Mouse (Mus musculus) embryonic facial prominence, embryonic 14.5 days (tissue): Measurements from ENCODE around the gene Cops4. TPM values are rescaled to one million over a fixed set of nuclear protein-coding genes. Genes with fewer than 3 reads are reported as not detected.

Source experiments
- ATAC-seq: fragments of 200-750 bp; cut with Nextera tagmentation; 2 replicates; pipeline ENCODE4 v1.8.0; 2017; ENCODE audit warnings: low read depth, moderate number of reproducible peaks, moderate TSS enrichment
- DNase-seq: peaks from one replicate; pipeline ENCODE4 v3.0.0-alpha.2; 2015; ENCODE audit warnings: low spot score
- H3K27ac ChIP-seq: fragments of 300-500 bp; sonication (generic); replicated peaks from 2 replicates; pipeline ENCODE4 v1.5.1; 2014; ENCODE audit warnings: low read depth, mild to moderate bottlenecking, low read length, moderate library complexity
- H3K27me3 ChIP-seq: fragments of 300-500 bp; sonication (generic); replicated peaks from 2 replicates; pipeline ENCODE4 v1.6.1; 2014; ENCODE audit warnings: low read length; ENCODE audit not compliant: control insufficient read depth, insufficient read depth
- H3K36me3 ChIP-seq: fragments of 300-500 bp; sonication (generic); 2 replicates; pipeline ENCODE4 v1.6.1; 2014; ENCODE audit warnings: low read length, mixed read lengths; ENCODE audit not compliant: control insufficient read depth, insufficient read depth
- H3K4me1 ChIP-seq: fragments of 300-500 bp; sonication (generic); 2 replicates; pipeline ENCODE4 v1.6.1; 2014; ENCODE audit warnings: antibody characterized with exemption, low read length; ENCODE audit not compliant: control insufficient read depth, insufficient read depth
- H3K4me2 ChIP-seq: fragments of 300-500 bp; sonication (generic); 2 replicates; pipeline ENCODE4 v1.6.1; 2014; ENCODE audit warnings: low read depth, mild to moderate bottlenecking, low read length, moderate library complexity, mixed read lengths
- H3K4me3 ChIP-seq: fragments of 300-500 bp; sonication (generic); 2 replicates; pipeline ENCODE4 v1.5.1; 2014; ENCODE audit warnings: low read depth, mild to moderate bottlenecking, low read length
- H3K9ac ChIP-seq: fragments of 300-500 bp; sonication (generic); 2 replicates; pipeline ENCODE4 v1.6.1; 2014; ENCODE audit warnings: low read depth, mild to moderate bottlenecking, low read length, moderate library complexity, mixed read lengths
- H3K9me3 ChIP-seq: fragments of 300-500 bp; sonication (generic); 2 replicates; pipeline ENCODE4 v1.6.1; 2016; ENCODE audit warnings: low read length; ENCODE audit not compliant: control insufficient read depth
- WGBS: fragments of 180-500 bp; shearing (Covaris S2); extraction: QIAGEN DNeasy Blood & Tissue Kit; methylation state at CpG from one replicate; pipeline ENCODE4 v1.1.7; 2014; 5-methylcytosine and 5-hydroxymethylcytosine counted together
- polyA plus RNA-seq: library from polyadenylated mRNA; unstranded; fragments of >200 nt; fragmentation: Nextera tagmentation; extraction: Ambion mirVana; gene quantifications from 2 replicates; pipeline ENCODE4 v1.2.1, GENCODE M21; 2014

Cops4 gene
- polyA plus RNA-seq, 1 experiment from 2014 or later = 178 TPM

GRCm38 (mm10) chr5:100520223-100520622 lies 2.1 kb downstream of the Cops4 start:
- no peak overlapping the region for H3K27ac ChIP-seq
- peaks cover 11% of the 10 kb centered on the region; the same call in 1 of the 2 replicates for H3K4me1 ChIP-seq
- peak overlapping the region; percentile 76; the same call in 1 of the 2 replicates for H3K4me2 ChIP-seq
- peaks cover 7% of the 10 kb centered on the region; the same call in 1 of the 2 replicates for H3K36me3 ChIP-seq
- DNase-seq (no peak), ATAC-seq (no peak)
- no peaks in the 10 kb centered on the region for H3K27me3 ChIP-seq
- no peak overlapping the region for H3K4me3 ChIP-seq
- WGBS = 90% methylated on average over 2 of the region's 2 CpGs
- H3K9ac ChIP-seq = no peak overlapping the region
- H3K9me3 ChIP-seq = no peaks in the 10 kb centered on the region

DNA sequence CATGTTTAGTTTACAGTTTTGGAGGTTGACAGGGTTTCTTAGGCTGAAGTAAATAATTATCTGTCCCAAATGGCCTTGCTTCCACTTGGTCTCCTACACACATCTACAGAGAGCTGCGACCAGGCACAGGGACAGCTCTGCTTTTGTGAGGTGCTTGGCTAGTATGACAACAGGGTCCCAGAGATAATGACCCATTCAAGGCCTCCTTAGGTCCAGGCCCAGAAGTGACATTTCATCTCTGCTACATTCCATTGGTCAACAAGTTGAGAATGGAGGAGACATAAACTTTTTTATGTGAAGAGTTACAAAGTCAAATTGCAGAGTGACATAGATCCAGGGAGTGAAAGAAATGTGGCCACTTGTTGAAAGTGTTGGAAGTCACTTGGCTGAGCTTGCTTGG lies 5.2 kb downstream of the Cops4 start:
- Histone ChIP-seq H3K4me2 (no peak overlapping the region), H3K27me3 (no peaks in the 10 kb centered on the region), H3K4me1 (0 out of 2 replicates have a peak, but pooled peaks cover 6% of the 10 kb centered on the region), H3K4me3 (no peak overlapping the region), H3K27ac (no peak overlapping the region), H3K36me3 (peaks cover 18% of the 10 kb centered on the region), H3K9me3 (no peaks in the 10 kb centered on the region), H3K9ac (no peak overlapping the region)
- DNase-seq (no peak), ATAC-seq (no peak)
- 92% methylated on average over 1 of the region's 1 CpGs for WGBS

DNA sequence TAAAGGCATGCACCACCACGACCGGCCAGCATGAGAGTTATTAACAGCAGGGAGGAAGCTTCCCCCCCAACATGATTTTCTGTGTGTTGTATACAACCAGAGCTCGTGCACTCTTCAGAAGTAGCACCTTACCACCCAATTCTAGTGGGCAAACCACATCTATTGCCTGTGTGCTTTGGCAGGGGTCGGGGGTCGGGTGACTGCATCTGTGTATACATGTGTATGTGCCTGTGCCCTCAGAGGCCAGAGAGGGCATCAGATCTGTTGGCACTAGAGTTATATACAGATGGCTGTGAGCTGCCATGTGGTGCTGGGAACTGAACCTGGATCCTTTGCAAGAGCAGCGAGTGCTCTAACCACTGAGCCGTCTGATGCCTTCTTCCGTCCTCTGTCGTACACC lies 6.8 kb downstream of the Cops4 start:
- 92% methylated on average over 9 of the region's 9 CpGs for WGBS
- Histone ChIP-seq H3K36me3 (peaks cover 34% of the 10 kb centered on the region), H3K4me2 (no peak overlapping the region), H3K9ac (no peak overlapping the region), H3K4me1 (0 out of 2 replicates have a peak, but pooled peaks cover 1% of the 10 kb centered on the region), H3K4me3 (no peak overlapping the region), H3K27ac (no peak overlapping the region), H3K9me3 (no peaks in the 10 kb centered on the region), H3K27me3 (no peaks in the 10 kb centered on the region)
- DNase-seq = no peak
- ATAC-seq = no peak

- H3K4me1 ChIP-seq = no peaks in the 10 kb centered on the region
- no peak overlapping the region; the same call in 1 of the 2 replicates for H3K27ac ChIP-seq
- no peaks in the 10 kb centered on the region for H3K27me3 ChIP-seq
- H3K36me3 ChIP-seq = peaks cover 41% of the 10 kb centered on the region
- no peak for DNase-seq
- no peaks in the 10 kb centered on the region for H3K9me3 ChIP-seq
- no peak overlapping the region for H3K9ac ChIP-seq
- H3K4me3 ChIP-seq = no peak overlapping the region
- 82% methylated on average over 3 of the region's 3 CpGs for WGBS
- no peak overlapping the region for H3K4me2 ChIP-seq
- ATAC-seq = no peak
Measured at GRCm38 (mm10) chr5:100525620-100526019, 7.5 kb downstream of the Cops4 start.

- Histone ChIP-seq H3K9me3 (no peaks in the 10 kb centered on the region), H3K4me1 (no peaks in the 10 kb centered on the region), H3K36me3 (peaks cover 46% of the 10 kb centered on the region), H3K4me3 (no peak overlapping the region), H3K27ac (no peak overlapping the region; the same call in 1 of the 2 replicates), H3K9ac (no peak overlapping the region), H3K4me2 (no peak overlapping the region), H3K27me3 (no peaks in the 10 kb centered on the region)
- ATAC-seq = 0 out of 2 replicates have a peak, but pooled peaks have one; percentile 30
- WGBS = 76% methylated on average over 7 of the region's 7 CpGs
- DNase-seq = peak; percentile 27
Measured at GRCm38 (mm10) chr5:100526164-100526563, 8.1 kb downstream of the Cops4 start.

GRCm38 (mm10) chr5:100535826-100536225 lies 17.7 kb downstream of the Cops4 start:
- Histone ChIP-seq H3K9me3 (no peaks in the 10 kb centered on the region), H3K4me3 (no peak overlapping the region), H3K9ac (no peak overlapping the region), H3K4me1 (no peaks in the 10 kb centered on the region), H3K4me2 (no peak overlapping the region), H3K36me3 (peaks cover 71% of the 10 kb centered on the region), H3K27me3 (no peaks in the 10 kb centered on the region), H3K27ac (no peak overlapping the region)
- ATAC-seq = no peak
- WGBS = 83% methylated on average over 7 of the region's 7 CpGs
- no peak for DNase-seq

GRCm38 (mm10) chr5:100536638-100537037 lies 18.5 kb downstream of the Cops4 start:
- no peak overlapping the region for H3K27ac ChIP-seq
- peaks cover 70% of the 10 kb centered on the region for H3K36me3 ChIP-seq
- no peaks in the 10 kb centered on the region for H3K9me3 ChIP-seq
- 87% methylated on average over 3 of the region's 3 CpGs for WGBS
- H3K4me1 ChIP-seq = no peaks in the 10 kb centered on the region
- H3K4me3 ChIP-seq = no peak overlapping the region
- no peak overlapping the region for H3K4me2 ChIP-seq
- no peaks in the 10 kb centered on the region for H3K27me3 ChIP-seq
- H3K9ac ChIP-seq = no peak overlapping the region
- DNase-seq = peak; percentile 43
- no peak for ATAC-seq

GRCm38 (mm10) chr5:100546294-100547080 lies 28.4 kb downstream of the Cops4 start:
- Histone ChIP-seq H3K4me2 (no peak overlapping the region), H3K4me1 (no peaks in the 10 kb centered on the region), H3K4me3 (no peak overlapping the region), H3K27ac (no peak overlapping the region), H3K36me3 (peaks cover 79% of the 10 kb centered on the region), H3K27me3 (no peaks in the 10 kb centered on the region), H3K9me3 (no peaks in the 10 kb centered on the region), H3K9ac (no peak overlapping the region)
- DNase-seq (no peak), ATAC-seq (no peak)
- 89% methylated on average over 6 of the region's 6 CpGs for WGBS

DNA sequence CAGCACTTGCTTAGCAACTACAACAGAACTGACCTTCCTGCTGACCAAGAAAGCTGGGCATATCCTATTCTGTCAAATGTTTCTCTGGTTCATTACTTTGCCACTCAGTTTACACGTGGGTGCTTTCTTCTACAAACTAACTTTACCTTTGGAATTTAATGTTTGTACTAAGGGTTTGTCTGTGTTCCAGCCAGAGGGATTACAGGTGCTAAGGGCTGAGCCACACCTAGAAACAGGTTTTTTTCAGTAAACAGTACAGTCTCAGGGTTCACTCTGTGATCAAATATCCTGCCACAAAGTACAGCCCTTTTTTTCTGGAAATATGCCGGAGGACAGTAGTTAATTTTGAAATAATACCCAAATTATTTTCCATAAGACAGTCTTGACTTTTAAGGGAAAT lies 30.1 kb downstream of the Cops4 start:
- no peak overlapping the region for H3K4me3 ChIP-seq
- H3K9ac ChIP-seq = no peak overlapping the region
- H3K27ac ChIP-seq = no peak overlapping the region
- peak; percentile 16 for DNase-seq
- H3K36me3 ChIP-seq = peaks cover 61% of the 10 kb centered on the region
- ATAC-seq = no peak
- no peaks in the 10 kb centered on the region for H3K27me3 ChIP-seq
- WGBS = 77% methylated on average over 2 of the region's 2 CpGs
- no peaks in the 10 kb centered on the region for H3K4me1 ChIP-seq
- H3K9me3 ChIP-seq = no peaks in the 10 kb centered on the region
- no peak overlapping the region for H3K4me2 ChIP-seq
